Mouse (Mus musculus) C2C12 (cell line): ENCODE measurements around the gene Cyp19a1.

Experiments used
- CTCF ChIP-seq: IDR thresholded peaks from one replicate; pipeline ENCODE4 v1.5.1; 2011; ENCODE audit not compliant: control insufficient read depth, insufficient read depth, insufficient read length
- FOSL1 ChIP-seq: IDR thresholded peaks from one replicate; pipeline ENCODE4 v1.8.0; 2011; ENCODE audit warnings: mild to moderate bottlenecking, low read length; ENCODE audit not compliant: poor library complexity, insufficient read depth, severe bottlenecking

GRCm38 (mm10) chr9:54269987-54270386 lies 2.1 kb upstream of the Cyp19a1 start:
- TF ChIP-seq CTCF (no peak), FOSL1 (no peak)
